Mouse (Mus musculus) ES-Bruce4 (cell line): ENCODE data around the gene Gdap1l1.

ENCODE experiments used
- CTCF ChIP-seq: IDR thresholded peaks from one replicate; pipeline ENCODE4 v1.8.1; 2011; ENCODE audit warnings: low read depth, low read length
- EP300 ChIP-seq: IDR thresholded peaks from 2 replicates; pipeline ENCODE4 v1.6.1; 2011; ENCODE audit warnings: low read depth, low read length; ENCODE audit not compliant: insufficient read depth
- POLR2A ChIP-seq: IDR thresholded peaks from one replicate; pipeline ENCODE4 v1.8.1; 2011; ENCODE audit warnings: low read length; ENCODE audit not compliant: insufficient read depth

DNA sequence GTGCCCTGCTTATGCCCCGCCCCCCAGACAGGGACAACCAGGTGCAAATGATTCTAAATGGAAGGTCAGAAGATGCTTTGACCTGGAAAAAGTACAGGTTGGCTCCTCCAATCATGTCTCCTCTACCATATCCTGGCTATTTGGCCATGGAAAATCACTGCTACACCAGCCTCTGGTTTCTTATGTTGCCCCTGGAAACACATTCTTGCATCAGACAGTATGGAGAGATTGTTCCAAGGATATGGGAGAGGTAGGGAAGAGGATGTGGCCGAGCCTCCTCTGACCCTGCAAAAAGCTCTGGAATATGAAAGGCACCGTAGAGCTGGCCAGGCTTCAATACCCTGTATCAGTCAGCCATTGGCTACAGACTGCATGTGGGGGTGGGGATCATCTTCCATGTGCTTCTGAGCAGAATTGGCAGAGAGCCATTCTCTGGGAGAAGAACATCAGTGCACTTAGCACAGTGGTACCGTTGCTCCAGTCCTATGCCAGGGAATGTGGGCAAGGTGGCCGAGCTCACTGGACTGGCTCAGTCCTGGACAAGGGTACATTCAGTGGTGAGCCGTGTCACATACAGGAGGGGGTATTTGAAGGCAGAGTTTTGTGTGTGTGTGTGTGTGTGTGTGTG is 12.5 kb downstream of the Gdap1l1 start:
- TF ChIP-seq EP300 (no peak), POLR2A (no peak), CTCF (no peak)
